Mouse (Mus musculus): ENCODE data around the gene Sufu. TPM values are rescaled to one million over a fixed set of nuclear protein-coding genes. Genes with fewer than 3 reads are reported as not detected.

The Sufu gene
- polyA plus RNA-seq, 1 experiment from 2014 or later = 13.1 TPM

GRCm38 (mm10) chr19:46471324-46472093, 74.8 kb downstream of the Sufu start:
- WGBS = 12% methylated on average over 10 of the region's 10 CpGs
- H3K36me3 ChIP-seq (ENCODE audit: insufficient read depth, low read length) = 0 out of 2 replicates have a peak, but pooled peaks cover 3% of the 10 kb centered on the region
- no peak overlapping the region for H3K4me2 ChIP-seq (replicated peaks; ENCODE audit: low read depth, low read length)
- no peak overlapping the region for H3K4me3 ChIP-seq (ENCODE audit: low read depth, low read length)
- ATAC-seq (peak; percentile 66), DNase-seq (ENCODE audit: low spot score) (peak; percentile 42)
- peak overlapping the region; percentile 83 for H3K27ac ChIP-seq (ENCODE audit: low read length)
- no peak overlapping the region for H3K9ac ChIP-seq (replicated peaks; ENCODE audit: low read depth)
- TF ChIP-seq EP300 (IDR thresholded peaks at IDR 0.05) (no peak), CTCF (IDR thresholded peaks at IDR 0.05) (no peak)
- H3K4me1 ChIP-seq (ENCODE audit: insufficient read depth, low read depth, low read length) = peaks cover 20% of the 10 kb centered on the region; the same call in 1 of the 2 replicates
- no peaks in the 10 kb centered on the region for H3K27me3 ChIP-seq (replicated peaks; ENCODE audit: insufficient read depth, low read length)
- H3K9me3 ChIP-seq (ENCODE audit: low read length) = no peaks in the 10 kb centered on the region

GRCm38 (mm10) chr19:46477432-46477845, 80.7 kb downstream of the Sufu start:
- H3K4me1 ChIP-seq (ENCODE audit: insufficient read depth, low read depth, low read length) = peaks cover 41% of the 10 kb centered on the region
- no peak overlapping the region for H3K9ac ChIP-seq (replicated peaks; ENCODE audit: low read depth)
- ATAC-seq (no peak), DNase-seq (ENCODE audit: low spot score) (peak; percentile 50)
- no peak overlapping the region for H3K4me2 ChIP-seq (replicated peaks; ENCODE audit: low read depth, low read length)
- H3K36me3 ChIP-seq (ENCODE audit: insufficient read depth, low read length) = no peaks in the 10 kb centered on the region
- TF ChIP-seq CTCF (IDR thresholded peaks at IDR 0.05) (no peak), EP300 (IDR thresholded peaks at IDR 0.05) (peak; percentile 40)
- 56% methylated on average over 10 of the region's 10 CpGs for WGBS
- H3K9me3 ChIP-seq (ENCODE audit: low read length) = no peaks in the 10 kb centered on the region
- peak overlapping the region; percentile 88 for H3K27ac ChIP-seq (ENCODE audit: low read length)
- H3K27me3 ChIP-seq (replicated peaks; ENCODE audit: insufficient read depth, low read length) = no peaks in the 10 kb centered on the region
- no peak overlapping the region for H3K4me3 ChIP-seq (ENCODE audit: low read depth, low read length)

DNA sequence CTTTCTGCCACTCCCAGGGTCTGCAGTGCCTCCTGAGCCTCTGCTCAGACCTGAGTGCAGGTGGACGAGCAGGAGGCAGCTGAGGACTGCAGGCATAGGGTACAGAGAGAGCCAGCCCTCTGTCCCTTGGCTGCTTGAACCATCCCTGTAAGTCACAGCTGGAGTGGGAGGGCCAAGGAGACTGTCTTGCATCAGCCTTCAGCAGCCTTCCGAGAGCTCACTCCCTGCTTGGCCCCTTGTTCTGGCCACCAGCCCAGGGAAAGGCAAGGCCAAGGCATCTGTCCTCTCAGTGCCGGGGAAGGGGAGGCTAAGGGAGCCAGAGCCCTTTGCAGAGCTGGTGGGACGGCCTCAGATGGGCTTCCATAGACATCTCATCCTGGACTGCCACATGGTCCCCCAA, 81.5 kb downstream of the Sufu start:
- peak overlapping the region; percentile 88 for H3K27ac ChIP-seq (ENCODE audit: low read length)
- no peaks in the 10 kb centered on the region for H3K27me3 ChIP-seq (replicated peaks; ENCODE audit: insufficient read depth, low read length)
- H3K9me3 ChIP-seq (ENCODE audit: low read length) = no peaks in the 10 kb centered on the region
- ATAC-seq = peak; percentile 7; the same call in 1 of the 2 replicates
- no peak for TF ChIP-seq CTCF (IDR thresholded peaks at IDR 0.05)
- no peak for TF ChIP-seq EP300 (IDR thresholded peaks at IDR 0.05)
- peaks cover 48% of the 10 kb centered on the region for H3K4me1 ChIP-seq (ENCODE audit: insufficient read depth, low read depth, low read length)
- DNase-seq (ENCODE audit: low spot score) = peak; percentile 44
- no peak overlapping the region for H3K4me3 ChIP-seq (ENCODE audit: low read depth, low read length)
- H3K36me3 ChIP-seq (ENCODE audit: insufficient read depth, low read length) = no peaks in the 10 kb centered on the region
- H3K4me2 ChIP-seq (replicated peaks; ENCODE audit: low read depth, low read length) = no peak overlapping the region
- H3K9ac ChIP-seq (replicated peaks; ENCODE audit: low read depth) = no peak overlapping the region
- 60% methylated on average over 4 of the region's 4 CpGs for whole genome bisulfite sequencing

DNA sequence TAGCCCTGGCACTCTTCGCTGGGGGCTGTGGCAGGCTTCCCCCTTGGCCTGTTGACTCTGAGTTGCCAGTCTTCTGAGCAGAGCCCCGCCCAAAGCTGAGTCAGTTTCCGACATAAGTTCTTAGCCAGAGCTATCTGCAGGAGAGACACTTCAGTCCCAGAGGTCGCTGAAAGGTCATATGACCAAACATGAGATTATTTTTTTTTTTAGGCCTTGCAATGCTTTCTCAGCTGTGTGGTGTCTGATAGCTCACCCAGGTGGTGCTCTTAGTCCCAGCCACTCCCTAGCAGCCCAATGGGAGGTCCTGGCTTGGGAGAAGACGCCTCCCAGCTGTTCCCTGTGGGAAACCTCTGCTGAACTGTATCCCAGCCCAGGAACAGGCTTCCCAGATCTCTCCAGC, 82.1 kb downstream of the Sufu start:
- WGBS = 3% methylated on average over 5 of the region's 5 CpGs
- peak; percentile 76 for ATAC-seq
- Histone ChIP-seq H3K4me1 (ENCODE audit: insufficient read depth, low read depth, low read length) (peaks cover 53% of the 10 kb centered on the region), H3K9me3 (ENCODE audit: low read length) (no peaks in the 10 kb centered on the region), H3K4me2 (replicated peaks; ENCODE audit: low read depth, low read length) (0 out of 2 replicates have a peak overlapping the region, but pooled peaks have one; percentile 31), H3K36me3 (ENCODE audit: insufficient read depth, low read length) (no peaks in the 10 kb centered on the region), H3K9ac (replicated peaks; ENCODE audit: low read depth) (no peak overlapping the region), H3K4me3 (ENCODE audit: low read depth, low read length) (no peak overlapping the region), H3K27ac (ENCODE audit: low read length) (peak overlapping the region; percentile 88), H3K27me3 (replicated peaks; ENCODE audit: insufficient read depth, low read length) (no peaks in the 10 kb centered on the region)
- peak; percentile 93 for DNase-seq (ENCODE audit: low spot score)
- TF ChIP-seq CTCF (IDR thresholded peaks at IDR 0.05) = no peak
- TF ChIP-seq EP300 (IDR thresholded peaks at IDR 0.05) = peak; percentile 85

GRCm38 (mm10) chr19:46479306-46480075, 82.8 kb downstream of the Sufu start:
- Histone ChIP-seq H3K4me2 (replicated peaks; ENCODE audit: low read depth, low read length) (peak overlapping the region; percentile 31; the same call in 1 of the 2 replicates), H3K4me1 (ENCODE audit: insufficient read depth, low read depth, low read length) (peaks cover 59% of the 10 kb centered on the region), H3K9ac (replicated peaks; ENCODE audit: low read depth) (no peak overlapping the region), H3K36me3 (ENCODE audit: insufficient read depth, low read length) (no peaks in the 10 kb centered on the region), H3K4me3 (ENCODE audit: low read depth, low read length) (no peak overlapping the region), H3K27ac (ENCODE audit: low read length) (peak overlapping the region; percentile 88), H3K27me3 (replicated peaks; ENCODE audit: insufficient read depth, low read length) (no peaks in the 10 kb centered on the region), H3K9me3 (ENCODE audit: low read length) (no peaks in the 10 kb centered on the region)
- DNase-seq (ENCODE audit: low spot score) (peak; percentile 83), ATAC-seq (peak; percentile 66)
- 17% methylated on average over 21 of the region's 21 CpGs for WGBS
- peak; percentile 42; the same call in 1 of the 2 replicates for TF ChIP-seq EP300 (IDR thresholded peaks at IDR 0.05)
- peak; percentile 51 for TF ChIP-seq CTCF (IDR thresholded peaks at IDR 0.05)
